ENCODE assay signal across 29 mouse cellular contexts in genomic region chr1:98028468-98028867, GRCm38 (mm10).
DNase-seq lines count a peak whose midpoint lies in the region; ATAC-seq and TF ChIP-seq lines count a peak whose summit lies in the region.
"Had no signal": no experiment of that assay in that cellular context is flagged by ENCODE, and none has a peak within 500 bp of the region (broad histone marks: within the 10 kb centered on the region; RNA-seq: fewer than 3 reads in every experiment).

No protein-coding gene starts in this region.

- H3K9me3 ChIP-seq in MEL (replicated peaks; ENCODE audit: insufficient read depth, low read length), result no peaks in the 10 kb centered on the region
- H3K9me3 ChIP-seq: forebrain, embryonic 12.5 days; heart, embryonic 10.5 days; heart, embryonic 15.5 days; hindbrain, embryonic 12.5 days; liver, embryonic 15.5 days; lung, embryonic 15.5 days; midbrain, embryonic 15.5 days had no signal

- TF ChIP-seq RAD21 in MEL (IDR thresholded peaks at IDR 0.05; ENCODE audit: low read depth, low read length), result no peak

- no peak for TF ChIP-seq EP300 in MEL (IDR thresholded peaks at IDR 0.05; ENCODE audit: low read depth in 1 of 2, low read length in 2 of 2)

- no peaks in the 10 kb centered on the region for H3K79me2 ChIP-seq in MEL (ENCODE audit: control insufficient read depth, insufficient read depth, low read length, poor library complexity)

- TF ChIP-seq POLR2A in MEL (IDR thresholded peaks at IDR 0.05; ENCODE audit: control insufficient read depth in 1 of 2, insufficient read depth in 1 of 2, low read depth in 1 of 2, low read length in 2 of 2, poor library complexity in 1 of 2), result no peak

- no peak overlapping the region for H3K27ac ChIP-seq in MEL (ENCODE audit: control insufficient read depth, low read depth, low read length)
- H3K27ac ChIP-seq: forebrain, embryonic 12.5 days; heart, embryonic 10.5 days; heart, embryonic 15.5 days; hindbrain, embryonic 12.5 days; limb, embryonic 12.5 days; liver, embryonic 15.5 days; lung, embryonic 15.5 days; midbrain, embryonic 15.5 days had no signal

- DNase-seq in MEL (ENCODE audit: low read depth, low spot score) (peak; percentile 3), ZHBTc4 (ENCODE audit: low read depth, low spot score) (peak; percentile 11)
- no peak for DNase-seq in testis, postnatal 14 days (ENCODE audit: low spot score)
- DNase-seq in Muller cell, postnatal 12 days (ENCODE audit: inconsistent ontology term), result no peak
- DNase-seq: adrenal gland, postnatal 25 days; cerebellum, adult 11 months; cerebellum, adult 9-10 months; forebrain, postnatal 0 days; gastrocnemius, postnatal 10 days; kidney, adult 11 months; kidney, postnatal 14 days; layer of hippocampus, adult 9-11 months; right cerebral cortex, adult 18-20 months; right cerebral cortex, postnatal 4 days; thymus, postnatal 4 days had no signal

- no peak for TF ChIP-seq CTCF in MEL (IDR thresholded peaks at IDR 0.05 in 2 of 3, conservative IDR thresholded peaks at IDR 0.05 in 1 of 3; ENCODE audit: control insufficient read depth in 1 of 3, insufficient read depth in 1 of 3, low read depth in 2 of 3, low read length in 3 of 3, poor library complexity in 1 of 3, severe bottlenecking in 1 of 3)

- no peaks in the 10 kb centered on the region; a peak in 1 of 4 replicates for H3K27me3 ChIP-seq in MEL (ENCODE audit: control insufficient read depth in 1 of 2, insufficient read depth in 2 of 2, low read length in 2 of 2)
- H3K27me3 ChIP-seq: CH12.LX; forebrain, embryonic 12.5 days; heart, embryonic 15.5 days; hindbrain, embryonic 12.5 days; limb, embryonic 12.5 days; liver, embryonic 15.5 days; lung, embryonic 15.5 days; midbrain, embryonic 15.5 days; Patski had no signal

- no peaks in the 10 kb centered on the region for H3K4me1 ChIP-seq in MEL (ENCODE audit: control insufficient read depth in 1 of 2, insufficient read depth in 2 of 2, low read length in 2 of 2)
- H3K4me1 ChIP-seq: forebrain, embryonic 12.5 days; heart, embryonic 10.5 days; heart, embryonic 15.5 days; hindbrain, embryonic 12.5 days; limb, embryonic 12.5 days; liver, embryonic 15.5 days; lung, embryonic 15.5 days; midbrain, embryonic 15.5 days had no signal

- H3K36me3 ChIP-seq in MEL (ENCODE audit: control insufficient read depth in 1 of 2, insufficient read depth in 2 of 2, low read length in 2 of 2), result no peaks in the 10 kb centered on the region
- H3K36me3 ChIP-seq: forebrain, embryonic 12.5 days; heart, embryonic 10.5 days; heart, embryonic 15.5 days; hindbrain, embryonic 12.5 days; limb, embryonic 12.5 days; liver, embryonic 15.5 days; lung, embryonic 15.5 days; midbrain, embryonic 15.5 days had no signal

- no peak overlapping the region for H3K4me3 ChIP-seq in MEL (ENCODE audit: control insufficient read depth in 1 of 2, insufficient read depth in 1 of 2, low read depth in 2 of 2, low read length in 2 of 2)
- H3K4me3 ChIP-seq: erythroblast, embryonic 14.5 days; forebrain, embryonic 12.5 days; heart, embryonic 10.5 days; heart, embryonic 15.5 days; hindbrain, embryonic 12.5 days; limb, embryonic 12.5 days; liver, embryonic 15.5 days; lung, embryonic 15.5 days; midbrain, embryonic 15.5 days had no signal

- no peak overlapping the region for H3K9ac ChIP-seq in MEL (ENCODE audit: control insufficient read depth, low read depth, low read length, poor library complexity, severe bottlenecking)
- H3K9ac ChIP-seq: forebrain, embryonic 12.5 days; forebrain, postnatal 0 days; heart, embryonic 15.5 days; hindbrain, embryonic 12.5 days; limb, embryonic 12.5 days; liver, embryonic 15.5 days; lung, embryonic 15.5 days; midbrain, embryonic 15.5 days had no signal

- peak; percentile 55 for ATAC-seq in granulocyte monocyte progenitor cell, adult 5-6 weeks (replicated peaks; ENCODE audit: poor library complexity, severe bottlenecking)
- ATAC-seq in megakaryocyte progenitor cell, adult 5-6 weeks (replicated peaks; ENCODE audit: poor library complexity), result peak; percentile 62
- no peak for ATAC-seq in erythroid progenitor cell, adult 5-6 weeks (replicated peaks; ENCODE audit: low FRiP score, poor library complexity, severe bottlenecking)
- ATAC-seq: forebrain, postnatal 0 days; midbrain, embryonic 15.5 days; Patski had no signal

TF ChIP-seq in MEL, 35 proteins besides CTCF, POLR2A, EP300 and RAD21:
- no peak for TF ChIP-seq JUND (IDR thresholded peaks at IDR 0.05; ENCODE audit: low read depth, low read length)
- TF ChIP-seq GATA1 (IDR thresholded peaks at IDR 0.05; ENCODE audit: low read depth, low read length), result no peak
- TF ChIP-seq MAX (IDR thresholded peaks at IDR 0.05; ENCODE audit: low read length), result no peak
- no peak for TF ChIP-seq MYC (IDR thresholded peaks at IDR 0.05; ENCODE audit: low read depth, low read length)
TF ChIP-seq in MEL: peak in this region for 0.

Comparison
In these comparisons a context has a peak if more than half of its experiments do, and no peak if none do; other contexts are left out.
1. DNase-seq: peak in MEL (single experiment) and ZHBTc4 (single experiment); none in testis, postnatal 14 days (single experiment) and Muller cell, postnatal 12 days (single experiment).